Mouse (Mus musculus) cerebellum, postnatal 14 days (tissue): ENCODE measurements around the gene Ccl5.

Experiments
- DNase-seq, 2 experiments: peaks; one replicate each; pipeline ENCODE4 v3.0.0; 2021; ENCODE audit warnings: mixed read lengths in 2 of 2

Ccl5 gene

GRCm38 (mm10) chr11:83538705-83539314 lies 8.5 kb upstream of the Ccl5 start:
- no peak for DNase-seq

- no peak for DNase-seq
Observed at GRCm38 (mm10) chr11:83536831-83537230, 6.5 kb upstream of the Ccl5 start.

- DNase-seq = peak; percentile 56 to 73
Observed at GRCm38 (mm10) chr11:83534609-83535423, 4.5 kb upstream of the Ccl5 start.

- DNase-seq = no peak
Observed at GRCm38 (mm10) chr11:83534143-83534542, 3.8 kb upstream of the Ccl5 start.

GRCm38 (mm10) chr11:83533192-83533591 lies 2.9 kb upstream of the Ccl5 start:
- DNase-seq = no peak

- peak in 1 of 2 experiments; percentile 7 for DNase-seq
Observed at GRCm38 (mm10) chr11:83529024-83529423, 1.3 kb downstream of the Ccl5 start.

- DNase-seq = no peak
Observed at GRCm38 (mm10) chr11:83522075-83522474, 8.2 kb downstream of the Ccl5 start, which contains the start of gene Heatr9. Gene Heatr9, minus strand, starts transcription at chr11:83522175.

- DNase-seq = no peak
Observed at GRCm38 (mm10) chr11:83518371-83518770, 11.9 kb downstream of the Ccl5 start.

GRCm38 (mm10) chr11:83517153-83517552 lies 13.2 kb downstream of the Ccl5 start:
- no peak for DNase-seq

GRCm38 (mm10) chr11:83509521-83509920 lies 20.8 kb downstream of the Ccl5 start:
- no peak for DNase-seq

GRCm38 (mm10) chr11:83504308-83504707 lies 26.0 kb downstream of the Ccl5 start:
- DNase-seq = no peak

- no peak for DNase-seq
Observed at GRCm38 (mm10) chr11:83495571-83495970, 34.7 kb downstream of the Ccl5 start.

- DNase-seq = no peak
Observed at GRCm38 (mm10) chr11:83491488-83491887, 38.8 kb downstream of the Ccl5 start.
